16 mouse cellular contexts compared by ENCODE assay signal in the genomic region with DNA sequence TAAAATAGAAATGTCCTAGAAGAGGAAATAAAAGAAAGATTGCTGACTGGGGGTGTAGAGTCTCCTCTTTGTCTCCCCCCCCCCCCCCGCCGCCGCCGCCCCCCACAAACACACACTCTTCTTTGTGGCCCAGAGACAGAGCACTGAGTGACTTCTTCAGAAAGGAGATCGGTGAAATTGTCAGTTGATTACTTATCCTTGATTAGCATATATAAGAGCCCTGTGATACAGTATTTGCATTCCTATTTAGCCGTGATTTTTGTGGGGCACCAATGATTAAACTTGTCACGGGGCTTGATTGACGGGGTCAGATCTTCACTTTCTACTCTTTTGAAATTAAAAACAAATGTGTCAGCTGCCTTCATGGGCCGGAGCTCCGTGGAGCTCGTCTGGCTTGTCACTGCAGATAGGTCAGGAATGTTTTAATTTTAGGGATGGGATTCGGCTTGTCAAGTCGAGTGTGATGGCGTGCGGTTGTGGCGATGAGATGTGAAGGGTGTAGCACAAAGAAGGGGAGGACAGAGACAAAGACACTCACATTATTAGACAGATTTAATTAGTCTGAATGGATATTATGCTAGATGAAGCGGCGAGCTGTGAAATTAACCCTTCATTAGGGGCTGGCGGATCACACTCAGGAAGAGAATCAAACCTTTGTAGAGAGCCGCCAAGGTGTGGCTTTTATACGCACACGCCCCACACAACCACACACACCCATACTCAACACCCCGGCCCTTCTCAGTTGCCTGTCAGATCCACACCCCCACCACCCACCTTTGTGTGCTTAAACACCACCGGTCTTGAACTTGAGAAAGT.
DNase-seq lines count a peak whose midpoint lies in the region; ATAC-seq lines count a peak whose summit lies in the region.
"Had no signal": no experiment of that assay in that cellular context is flagged by ENCODE, and none has a peak within 500 bp of the region (broad histone marks: within the 10 kb centered on the region; RNA-seq: fewer than 3 reads in every experiment).

No protein-coding gene starts in this region.

- no peak for DNase-seq in embryonic facial prominence, embryonic 11.5 days (ENCODE audit: low spot score)
- DNase-seq in embryonic facial prominence, embryonic 10.5 days (ENCODE audit: low spot score), result no peak
- DNase-seq in cerebellum, adult 11 months, result no peak
- DNase-seq in layer of hippocampus, postnatal 25 days (ENCODE audit: extremely low spot score in 1 of 2, low spot score in 1 of 2), result no peak
- no peak for DNase-seq in embryo, embryonic 10 days (ENCODE audit: low spot score)
- DNase-seq: kidney, adult 11 months; kidney, postnatal 14 days; layer of hippocampus, adult 9-11 months; liver, embryonic 13.5 days had no signal

- WGBS in embryonic facial prominence, embryonic 11.5 days, result 71% methylated on average over 23 of the region's 24 CpGs
- 77% methylated on average over 24 of the region's 24 CpGs for WGBS in embryonic facial prominence, embryonic 10.5 days
- 57% methylated on average over 23 of the region's 24 CpGs for WGBS in embryonic facial prominence, embryonic 13.5 days
- WGBS in hindbrain, embryonic 12.5 days, result 60% methylated on average over 24 of the region's 24 CpGs
- 63% methylated on average over 24 of the region's 24 CpGs for WGBS in neural tube, embryonic 13.5 days

- H3K36me3 ChIP-seq in embryonic facial prominence, embryonic 11.5 days (replicated peaks; ENCODE audit: control insufficient read depth, insufficient read depth, low read depth, low read length), result no peaks in the 10 kb centered on the region
- no peaks in the 10 kb centered on the region for H3K36me3 ChIP-seq in embryonic facial prominence, embryonic 10.5 days (replicated peaks)
- H3K36me3 ChIP-seq in embryonic facial prominence, embryonic 13.5 days, result no peaks in the 10 kb centered on the region
- H3K36me3 ChIP-seq in hindbrain, embryonic 12.5 days, result no peaks in the 10 kb centered on the region
- no peaks in the 10 kb centered on the region for H3K36me3 ChIP-seq in neural tube, embryonic 13.5 days
- H3K36me3 ChIP-seq: embryonic facial prominence, embryonic 12.5 days; heart, embryonic 12.5 days; liver, embryonic 13.5 days had no signal

- H3K9me3 ChIP-seq in embryonic facial prominence, embryonic 11.5 days (replicated peaks; ENCODE audit: control insufficient read depth, low read length), result no peaks in the 10 kb centered on the region
- H3K9me3 ChIP-seq in embryonic facial prominence, embryonic 10.5 days, result peaks cover 3% of the 10 kb centered on the region; the same call in 1 of the 2 replicates
- no peaks in the 10 kb centered on the region for H3K9me3 ChIP-seq in embryonic facial prominence, embryonic 13.5 days
- H3K9me3 ChIP-seq in hindbrain, embryonic 12.5 days (replicated peaks), result peaks cover 4% of the 10 kb centered on the region; the same call in 1 of the 2 replicates
- H3K9me3 ChIP-seq in neural tube, embryonic 13.5 days, result no peaks in the 10 kb centered on the region

- H3K4me2 ChIP-seq in embryonic facial prominence, embryonic 11.5 days (ENCODE audit: low read depth, low read length), result no peak overlapping the region
- H3K4me2 ChIP-seq in embryonic facial prominence, embryonic 13.5 days, result peak overlapping the region; percentile 9; the same call in 1 of the 2 replicates
- H3K4me2 ChIP-seq in hindbrain, embryonic 12.5 days (replicated peaks), result peak overlapping the region; percentile 18; the same call in 1 of the 2 replicates
- H3K4me2 ChIP-seq in neural tube, embryonic 13.5 days, result peak overlapping the region; percentile 38
- H3K4me2 ChIP-seq: embryonic facial prominence, embryonic 12.5 days; heart, embryonic 12.5 days; liver, embryonic 13.5 days had no signal

- H3K9ac ChIP-seq in embryonic facial prominence, embryonic 11.5 days (replicated peaks; ENCODE audit: low read length), result no peak overlapping the region
- no peak overlapping the region for H3K9ac ChIP-seq in embryonic facial prominence, embryonic 13.5 days
- no peak overlapping the region for H3K9ac ChIP-seq in hindbrain, embryonic 12.5 days
- H3K9ac ChIP-seq in neural tube, embryonic 13.5 days, result peak overlapping the region; percentile 34; the same call in 1 of the 2 replicates
- H3K9ac ChIP-seq: embryonic facial prominence, embryonic 12.5 days; heart, embryonic 12.5 days; liver, embryonic 13.5 days had no signal

- H3K27ac ChIP-seq in embryonic facial prominence, embryonic 11.5 days (replicated peaks; ENCODE audit: low read depth, low read length), result no peak overlapping the region
- H3K27ac ChIP-seq in embryonic facial prominence, embryonic 10.5 days (replicated peaks), result no peak overlapping the region
- no peak overlapping the region; the same call in 1 of the 2 replicates for H3K27ac ChIP-seq in embryonic facial prominence, embryonic 13.5 days
- 0 out of 2 replicates have a peak overlapping the region, but pooled peaks have one; percentile 31 for H3K27ac ChIP-seq in hindbrain, embryonic 12.5 days
- H3K27ac ChIP-seq in neural tube, embryonic 13.5 days (replicated peaks), result peak overlapping the region; percentile 84
- H3K27ac ChIP-seq: embryonic facial prominence, embryonic 12.5 days; liver, embryonic 13.5 days had no signal

- no peaks in the 10 kb centered on the region for H3K4me1 ChIP-seq in embryonic facial prominence, embryonic 11.5 days (ENCODE audit: control insufficient read depth, insufficient read depth, low read length)
- peaks cover 10% of the 10 kb centered on the region; the same call in 1 of the 2 replicates for H3K4me1 ChIP-seq in embryonic facial prominence, embryonic 10.5 days
- peaks cover 34% of the 10 kb centered on the region for H3K4me1 ChIP-seq in embryonic facial prominence, embryonic 13.5 days
- H3K4me1 ChIP-seq in hindbrain, embryonic 12.5 days, result no peaks in the 10 kb centered on the region
- H3K4me1 ChIP-seq in neural tube, embryonic 13.5 days (replicated peaks), result peaks cover 6% of the 10 kb centered on the region; the same call in 1 of the 2 replicates
- H3K4me1 ChIP-seq: heart, embryonic 12.5 days; liver, embryonic 13.5 days had no signal

- no peaks in the 10 kb centered on the region for H3K27me3 ChIP-seq in embryonic facial prominence, embryonic 11.5 days (ENCODE audit: control insufficient read depth, insufficient read depth, low read length)
- no peaks in the 10 kb centered on the region for H3K27me3 ChIP-seq in embryonic facial prominence, embryonic 10.5 days (replicated peaks; ENCODE audit: low read depth, poor library complexity, severe bottlenecking)
- no peaks in the 10 kb centered on the region for H3K27me3 ChIP-seq in embryonic facial prominence, embryonic 13.5 days
- no peaks in the 10 kb centered on the region for H3K27me3 ChIP-seq in hindbrain, embryonic 12.5 days
- H3K27me3 ChIP-seq in neural tube, embryonic 13.5 days, result no peaks in the 10 kb centered on the region
- H3K27me3 ChIP-seq: CH12.LX; embryonic facial prominence, embryonic 12.5 days; heart, embryonic 12.5 days; liver, embryonic 13.5 days had no signal

- ATAC-seq in embryonic facial prominence, embryonic 11.5 days (replicated peaks; ENCODE audit: insufficient number of reproducible peaks, low FRiP score, low TSS enrichment, low read depth), result 0 out of 2 replicates have a peak, but pooled peaks have one; percentile 2
- ATAC-seq in embryonic facial prominence, embryonic 13.5 days (ENCODE audit: insufficient number of reproducible peaks, insufficient read depth, low FRiP score, low TSS enrichment, low read depth), result no peak
- ATAC-seq in hindbrain, embryonic 12.5 days (ENCODE audit: low FRiP score), result peak; percentile 75
- peak; percentile 75 for ATAC-seq in neural tube, embryonic 13.5 days (ENCODE audit: low read depth)
- ATAC-seq: activated CD4-positive, CD25-positive, alpha-beta regulatory T cell, adult 4 months had no signal

- H3K4me3 ChIP-seq in embryonic facial prominence, embryonic 11.5 days (ENCODE audit: low read depth, low read length), result no peak overlapping the region
- H3K4me3 ChIP-seq in embryonic facial prominence, embryonic 10.5 days, result no peak overlapping the region
- no peak overlapping the region for H3K4me3 ChIP-seq in embryonic facial prominence, embryonic 13.5 days
- no peak overlapping the region for H3K4me3 ChIP-seq in hindbrain, embryonic 12.5 days
- H3K4me3 ChIP-seq in neural tube, embryonic 13.5 days, result no peak overlapping the region
- H3K4me3 ChIP-seq: embryonic facial prominence, embryonic 12.5 days; heart, embryonic 12.5 days; liver, embryonic 13.5 days had no signal

Comparison
In these comparisons a context has a peak if more than half of its experiments do, and no peak if none do; other contexts are left out.
1. H3K27ac ChIP-seq: peak in hindbrain, embryonic 12.5 days (single experiment) and neural tube, embryonic 13.5 days (single experiment); none in embryonic facial prominence, embryonic 11.5 days (single experiment), embryonic facial prominence, embryonic 10.5 days (single experiment) and embryonic facial prominence, embryonic 13.5 days (single experiment).